Mouse (Mus musculus) forebrain, postnatal 0 days (tissue): ENCODE results near the gene Glra2. TPM values are rescaled to one million over a fixed set of nuclear protein-coding genes. Genes with fewer than 3 reads are reported as not detected.

Experiments
- ATAC-seq: fragments of 200-750 bp; cut with Nextera tagmentation; 2 replicates; pipeline ENCODE4 v1.8.0; 2017; ENCODE audit warnings: mild to moderate bottlenecking, moderate library complexity
- DNase-seq: peaks from one replicate; pipeline ENCODE4 v3.0.0-alpha.2; 2015
- H3K27ac ChIP-seq: fragments of 300-500 bp; sonication (generic); 2 replicates; pipeline ENCODE4 v1.5.1; 2014; ENCODE audit warnings: low read depth, mild to moderate bottlenecking, antibody characterized with exemption, low read length, moderate library complexity, mixed read lengths
- H3K27me3 ChIP-seq: fragments of 300-500 bp; sonication (generic); 2 replicates; pipeline ENCODE4 v1.6.1; 2014; ENCODE audit warnings: mild to moderate bottlenecking, low read length, mixed read lengths; ENCODE audit not compliant: insufficient read depth
- H3K36me3 ChIP-seq: fragments of 300-500 bp; sonication (generic); 2 replicates; pipeline ENCODE4 v1.6.1; 2014; ENCODE audit warnings: mild to moderate bottlenecking, moderate library complexity; ENCODE audit not compliant: insufficient read depth
- H3K4me1 ChIP-seq: fragments of 300-500 bp; sonication (generic); 2 replicates; pipeline ENCODE4 v1.6.1; 2014; ENCODE audit warnings: antibody characterized with exemption; ENCODE audit not compliant: insufficient read depth
- H3K4me2 ChIP-seq: fragments of 300-500 bp; sonication (generic); 2 replicates; pipeline ENCODE4 v1.6.1; 2014; ENCODE audit warnings: low read depth, mild to moderate bottlenecking, moderate library complexity
- H3K4me3 ChIP-seq: fragments of 300-500 bp; sonication (generic); 2 replicates; pipeline ENCODE4 v1.5.1; 2014; ENCODE audit warnings: low read depth, low read length, mixed read lengths
- H3K9ac ChIP-seq: fragments of 300-500 bp; sonication (generic); 2 replicates; pipeline ENCODE4 v1.6.1; 2014; ENCODE audit warnings: mild to moderate bottlenecking
- H3K9me3 ChIP-seq: fragments of 300-500 bp; sonication (generic); 2 replicates; pipeline ENCODE4 v1.6.1; 2016; ENCODE audit warnings: low read length
- CTCF ChIP-seq: sonication (generic); IDR thresholded peaks from 2 replicates; pipeline ENCODE4 v1.5.1; 2016; ENCODE audit warnings: antibody characterized with exemption, control low read depth, low read depth
- WGBS: fragments of 180-500 bp; shearing (Covaris S2); extraction: QIAGEN DNeasy Blood & Tissue Kit; methylation state at CpG from one replicate; pipeline ENCODE4 v1.1.7; 2014; 5-methylcytosine and 5-hydroxymethylcytosine counted together
- polyA plus RNA-seq: library from polyadenylated mRNA; unstranded; fragments of >200 nt; fragmentation: Nextera tagmentation; extraction: Ambion mirVana; gene quantifications from 2 replicates; pipeline ENCODE4 v1.2.1, GENCODE M21; 2015
- total RNA-seq: library from RNA; depleted of rRNA; stranded (reverse); fragments of >200 nt; gene quantifications from 2 replicates; pipeline ENCODE4 v1.2.3, GENCODE M21; 2014

The Glra2 gene
- total and polyA plus RNA-seq, 2 experiments from 2014 or later = 47.6 to 108 TPM

- Histone ChIP-seq H3K36me3 (no peaks in the 10 kb centered on the region), H3K9ac (no peak overlapping the region), H3K9me3 (no peaks in the 10 kb centered on the region), H3K27ac (no peak overlapping the region), H3K4me1 (no peaks in the 10 kb centered on the region), H3K4me2 (no peak overlapping the region), H3K4me3 (no peak overlapping the region), H3K27me3 (no peaks in the 10 kb centered on the region)
- WGBS = 80% methylated on average over 1 of the region's 1 CpGs
- no peak for DNase-seq
- no peak for ATAC-seq
- no peak for TF ChIP-seq CTCF
Observed at GRCm38 (mm10) chrX:165156549-165156948, 170.6 kb downstream of the Glra2 start.

GRCm38 (mm10) chrX:165104171-165104570, 223.0 kb downstream of the Glra2 start:
- Histone ChIP-seq H3K4me1 (no peaks in the 10 kb centered on the region), H3K9me3 (no peaks in the 10 kb centered on the region), H3K4me3 (no peak overlapping the region), H3K36me3 (no peaks in the 10 kb centered on the region), H3K4me2 (no peak overlapping the region), H3K9ac (no peak overlapping the region), H3K27ac (no peak overlapping the region), H3K27me3 (no peaks in the 10 kb centered on the region)
- DNase-seq = no peak
- no peak for ATAC-seq
- 64% methylated on average over 1 of the region's 1 CpGs for WGBS
- TF ChIP-seq CTCF = no peak
